Mouse (Mus musculus): ENCODE data around the gene Ocel1. TPM values are rescaled to one million over a fixed set of nuclear protein-coding genes. Genes with fewer than 3 reads are reported as not detected.

Ocel1 gene
- polyA plus RNA-seq, 1 experiment from 2014 or later: 4.8 TPM

DNA sequence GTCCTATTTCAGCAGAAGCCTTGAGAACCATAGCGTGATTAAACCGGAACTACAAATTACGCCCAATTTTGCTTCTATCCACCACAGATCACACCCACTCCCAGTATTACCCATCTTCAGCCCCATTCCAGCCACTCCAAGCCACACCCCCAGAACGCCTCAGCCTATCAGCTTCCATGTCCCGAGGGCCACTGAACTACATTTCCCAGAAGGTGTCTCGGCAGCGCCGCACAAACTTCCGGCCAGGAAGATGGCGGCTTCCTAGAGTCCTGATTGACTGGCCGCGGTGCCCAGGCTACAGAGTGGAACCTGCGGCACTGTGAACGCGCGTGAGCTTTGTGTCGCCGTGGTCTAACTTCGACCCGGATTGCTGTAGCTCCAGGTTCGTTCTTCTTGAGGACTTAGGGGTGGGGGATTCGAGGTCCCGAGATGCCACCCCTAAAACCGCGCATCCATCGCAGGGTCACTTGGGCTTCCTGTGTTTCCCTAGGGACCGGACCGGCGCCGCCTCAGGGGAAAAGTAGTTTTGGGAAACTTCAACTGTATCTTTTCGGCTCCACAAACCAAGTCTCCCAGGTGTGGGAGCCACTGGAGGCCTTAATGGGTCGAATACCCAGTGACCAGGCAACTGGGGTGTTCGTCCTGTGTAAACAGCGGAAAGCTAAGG lies 25.7 kb downstream of the Ocel1 start, which contains the start of gene Babam1:
Gene Babam1 (plus strand): TSS at position 223 of the 667 bp plus-strand sequence.
- Histone ChIP-seq H3K27me3 (ENCODE audit: control insufficient read depth, insufficient read depth, low read length) (no peaks in the 10 kb centered on the region), H3K4me3 (replicated peaks; ENCODE audit: low read length) (peak within 1 kb of the TSS; percentile 68), H3K4me1 (replicated peaks; ENCODE audit: control insufficient read depth, insufficient read depth, low read length) (peaks cover 11% of the 10 kb centered on the region; the same call in 1 of the 2 replicates), H3K9ac (peak within 1 kb of the TSS; percentile 69), H3K4me2 (replicated peaks) (peak within 1 kb of the TSS; percentile 81), H3K36me3 (replicated peaks; ENCODE audit: control insufficient read depth, insufficient read depth) (peaks cover 16% of the 10 kb centered on the region), H3K9me3 (ENCODE audit: control insufficient read depth, low read length) (no peaks in the 10 kb centered on the region), H3K27ac (peak within 1 kb of the TSS; percentile 58)
- peak; percentile 92 for DNase-seq (ENCODE audit: low spot score)
- 1% methylated on average over 34 of the region's 34 CpGs for WGBS
- ATAC-seq (ENCODE audit: low FRiP score): peak; percentile 98

DNA sequence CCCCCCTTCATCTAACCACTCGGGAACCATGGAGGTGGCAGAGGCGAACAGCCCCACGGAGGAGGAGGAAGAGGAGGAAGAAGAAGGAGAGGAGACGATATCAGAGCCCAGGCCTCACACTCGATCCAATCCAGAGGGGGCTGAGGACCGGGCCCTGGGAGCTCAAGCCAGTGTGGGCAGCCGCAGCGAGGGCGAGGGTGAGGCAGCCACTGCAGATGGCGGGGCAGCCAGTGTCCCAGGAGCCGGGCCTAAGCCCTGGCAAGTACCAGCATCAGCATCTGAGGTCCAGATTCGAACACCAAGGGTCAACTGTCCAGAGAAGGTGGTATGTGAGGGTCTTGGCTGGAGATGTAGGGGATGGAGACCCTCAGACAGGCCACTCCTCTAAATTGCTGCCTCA lies 26.6 kb downstream of the Ocel1 start:
- ATAC-seq (ENCODE audit: low FRiP score) (no peak), DNase-seq (ENCODE audit: low spot score) (no peak)
- H3K9ac ChIP-seq: 0 out of 2 replicates have a peak overlapping the region, but pooled peaks have one; percentile 69
- H3K4me2 ChIP-seq (replicated peaks): peak overlapping the region; percentile 81
- H3K4me3 ChIP-seq (replicated peaks; ENCODE audit: low read length): peak overlapping the region; percentile 68; the same call in 1 of the 2 replicates
- H3K4me1 ChIP-seq (replicated peaks; ENCODE audit: control insufficient read depth, insufficient read depth, low read length): peaks cover 11% of the 10 kb centered on the region; the same call in 1 of the 2 replicates
- H3K27me3 ChIP-seq (ENCODE audit: control insufficient read depth, insufficient read depth, low read length): no peaks in the 10 kb centered on the region
- WGBS: 83% methylated on average over 12 of the region's 12 CpGs
- H3K36me3 ChIP-seq (replicated peaks; ENCODE audit: control insufficient read depth, insufficient read depth): peaks cover 16% of the 10 kb centered on the region
- H3K9me3 ChIP-seq (ENCODE audit: control insufficient read depth, low read length): no peaks in the 10 kb centered on the region
- no peak overlapping the region for H3K27ac ChIP-seq

DNA sequence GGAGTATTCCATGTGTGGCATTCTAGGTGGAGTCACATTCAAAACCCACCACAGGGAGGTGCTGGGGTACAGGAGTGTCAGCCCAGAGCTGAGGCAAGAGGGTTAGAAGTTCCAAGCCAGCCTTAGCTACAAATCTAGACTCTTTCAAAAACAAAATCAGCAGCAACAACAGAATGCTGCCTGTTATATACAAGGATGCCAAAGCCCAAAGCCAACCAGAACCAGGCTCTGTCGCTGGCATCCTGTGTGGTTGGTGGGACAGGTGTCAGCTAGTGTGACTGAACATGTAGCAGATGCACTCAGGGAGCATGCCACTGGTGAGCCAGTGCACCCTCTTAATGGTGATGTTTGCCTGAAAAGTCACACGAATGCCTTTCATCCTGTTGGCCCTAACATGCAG lies 29.7 kb downstream of the Ocel1 start:
- H3K4me2 ChIP-seq (replicated peaks): no peak overlapping the region
- WGBS: 96% methylated on average over 2 of the region's 2 CpGs
- no peak overlapping the region for H3K9ac ChIP-seq
- H3K27me3 ChIP-seq (ENCODE audit: control insufficient read depth, insufficient read depth, low read length): no peaks in the 10 kb centered on the region
- ATAC-seq (ENCODE audit: low FRiP score) (no peak), DNase-seq (ENCODE audit: low spot score) (no peak)
- H3K36me3 ChIP-seq (replicated peaks; ENCODE audit: control insufficient read depth, insufficient read depth): peaks cover 16% of the 10 kb centered on the region
- no peaks in the 10 kb centered on the region for H3K9me3 ChIP-seq (ENCODE audit: control insufficient read depth, low read length)
- H3K4me1 ChIP-seq (replicated peaks; ENCODE audit: control insufficient read depth, insufficient read depth, low read length): peaks cover 15% of the 10 kb centered on the region; the same call in 1 of the 2 replicates
- H3K4me3 ChIP-seq (replicated peaks; ENCODE audit: low read length): no peak overlapping the region
- H3K27ac ChIP-seq: no peak overlapping the region

DNA sequence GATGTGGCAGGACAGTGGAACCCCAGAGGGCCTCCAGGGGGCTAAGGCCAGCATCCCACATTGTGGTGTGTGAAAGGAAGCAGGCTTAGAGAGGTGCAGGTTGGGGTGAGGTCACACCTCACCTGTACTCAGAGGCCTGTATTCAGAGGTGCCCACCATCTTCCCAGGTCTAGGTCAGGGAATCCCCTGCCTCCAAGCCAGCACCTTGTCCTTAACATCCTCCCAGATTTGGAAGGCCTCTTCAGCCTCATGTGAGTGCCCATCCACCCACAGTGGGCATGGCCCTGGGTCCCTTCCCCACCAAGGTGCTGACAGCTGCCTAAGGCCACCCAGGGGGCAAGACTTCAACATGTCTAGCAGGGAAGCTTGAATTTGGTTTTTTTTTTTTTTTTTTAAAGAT lies 30.4 kb downstream of the Ocel1 start:
- Histone ChIP-seq H3K4me1 (replicated peaks; ENCODE audit: control insufficient read depth, insufficient read depth, low read length) (peaks cover 15% of the 10 kb centered on the region; the same call in 1 of the 2 replicates), H3K27ac (no peak overlapping the region), H3K27me3 (ENCODE audit: control insufficient read depth, insufficient read depth, low read length) (no peaks in the 10 kb centered on the region), H3K9ac (no peak overlapping the region), H3K4me3 (replicated peaks; ENCODE audit: low read length) (no peak overlapping the region), H3K4me2 (replicated peaks) (no peak overlapping the region), H3K36me3 (replicated peaks; ENCODE audit: control insufficient read depth, insufficient read depth) (peaks cover 16% of the 10 kb centered on the region), H3K9me3 (ENCODE audit: control insufficient read depth, low read length) (no peaks in the 10 kb centered on the region)
- no peak for ATAC-seq (ENCODE audit: low FRiP score)
- no peak for DNase-seq (ENCODE audit: low spot score)

DNA sequence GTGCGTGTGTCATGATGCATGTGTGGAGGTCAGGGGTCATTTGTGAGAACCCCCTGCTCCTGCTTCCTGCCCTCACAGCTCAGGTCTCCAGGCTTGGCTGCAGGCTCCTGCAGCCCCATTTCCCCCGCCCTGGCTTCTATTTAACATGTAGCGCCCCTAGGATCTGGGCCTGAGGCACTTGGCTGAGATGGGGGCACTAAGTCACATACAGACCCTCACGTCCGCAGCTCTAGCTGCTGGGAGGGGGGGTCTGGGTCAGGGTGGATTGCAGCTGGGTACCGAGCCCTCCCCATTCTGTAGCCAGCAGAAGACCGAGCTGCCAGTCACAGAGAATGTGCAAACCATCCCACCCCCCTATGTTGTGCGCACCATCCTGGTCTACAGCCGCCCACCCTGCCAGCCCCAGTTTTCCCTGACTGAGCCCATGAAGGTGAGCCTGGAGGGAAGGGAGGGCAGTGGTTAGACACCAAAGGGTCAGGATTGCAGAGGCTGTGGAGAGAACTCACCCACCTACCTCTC lies 31.4 kb downstream of the Ocel1 start:
- Histone ChIP-seq H3K9me3 (ENCODE audit: control insufficient read depth, low read length) (no peaks in the 10 kb centered on the region), H3K4me2 (replicated peaks) (no peak overlapping the region), H3K36me3 (replicated peaks; ENCODE audit: control insufficient read depth, insufficient read depth) (peaks cover 16% of the 10 kb centered on the region), H3K4me1 (replicated peaks; ENCODE audit: control insufficient read depth, insufficient read depth, low read length) (peaks cover 16% of the 10 kb centered on the region; the same call in 1 of the 2 replicates), H3K27ac (no peak overlapping the region), H3K4me3 (replicated peaks; ENCODE audit: low read length) (no peak overlapping the region), H3K9ac (no peak overlapping the region), H3K27me3 (ENCODE audit: control insufficient read depth, insufficient read depth, low read length) (no peaks in the 10 kb centered on the region)
- no peak for ATAC-seq (ENCODE audit: low FRiP score)
- 87% methylated on average over 9 of the region's 9 CpGs for WGBS
- no peak for DNase-seq (ENCODE audit: low spot score)

DNA sequence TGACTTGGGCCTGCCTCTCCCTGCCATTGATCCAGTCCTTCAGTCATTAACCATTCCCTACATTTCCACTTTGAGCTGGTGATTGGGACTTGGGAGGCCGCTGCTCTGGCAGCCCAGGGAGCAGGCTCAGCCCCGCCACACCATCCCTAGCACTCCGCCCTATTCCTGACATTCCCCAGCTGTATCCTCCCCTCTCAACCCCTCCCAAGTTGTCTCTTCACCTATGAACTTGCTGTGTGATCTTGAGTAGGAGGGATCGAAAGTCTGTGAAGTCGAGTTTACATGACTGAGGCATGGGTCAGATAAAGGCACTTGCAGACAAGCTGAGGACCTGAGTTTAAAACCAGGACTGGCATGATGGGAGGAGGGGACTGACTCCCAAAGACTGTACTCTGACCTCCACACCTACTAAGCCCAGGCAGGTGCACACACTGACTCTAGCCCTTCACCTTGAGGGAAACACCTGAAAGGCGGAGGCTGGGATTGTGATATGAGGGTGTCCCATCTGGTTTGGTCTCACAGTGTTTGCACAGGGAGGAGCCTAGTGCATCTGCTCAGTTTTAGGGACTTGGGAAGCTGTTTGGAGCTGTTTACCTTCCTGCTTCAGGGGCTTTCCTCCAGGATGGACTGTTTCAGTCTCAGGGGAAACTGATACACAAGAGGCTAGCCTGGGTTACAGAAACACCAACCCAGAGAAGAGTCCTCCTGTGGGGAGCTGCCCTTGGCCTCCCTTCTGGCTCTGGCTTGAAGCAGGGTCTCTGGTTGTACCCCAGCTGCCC lies 32.2 kb downstream of the Ocel1 start:
- H3K36me3 ChIP-seq (replicated peaks; ENCODE audit: control insufficient read depth, insufficient read depth): peaks cover 15% of the 10 kb centered on the region
- H3K4me2 ChIP-seq (replicated peaks): no peak overlapping the region
- ATAC-seq (ENCODE audit: low FRiP score) (no peak), DNase-seq (ENCODE audit: low spot score) (no peak)
- no peaks in the 10 kb centered on the region for H3K9me3 ChIP-seq (ENCODE audit: control insufficient read depth, low read length)
- WGBS: 91% methylated on average over 6 of the region's 6 CpGs
- no peak overlapping the region for H3K27ac ChIP-seq
- H3K4me3 ChIP-seq (replicated peaks; ENCODE audit: low read length): no peak overlapping the region
- H3K9ac ChIP-seq: no peak overlapping the region
- peaks cover 13% of the 10 kb centered on the region; the same call in 1 of the 2 replicates for H3K4me1 ChIP-seq (replicated peaks; ENCODE audit: control insufficient read depth, insufficient read depth, low read length)
- H3K27me3 ChIP-seq (ENCODE audit: control insufficient read depth, insufficient read depth, low read length): no peaks in the 10 kb centered on the region

DNA sequence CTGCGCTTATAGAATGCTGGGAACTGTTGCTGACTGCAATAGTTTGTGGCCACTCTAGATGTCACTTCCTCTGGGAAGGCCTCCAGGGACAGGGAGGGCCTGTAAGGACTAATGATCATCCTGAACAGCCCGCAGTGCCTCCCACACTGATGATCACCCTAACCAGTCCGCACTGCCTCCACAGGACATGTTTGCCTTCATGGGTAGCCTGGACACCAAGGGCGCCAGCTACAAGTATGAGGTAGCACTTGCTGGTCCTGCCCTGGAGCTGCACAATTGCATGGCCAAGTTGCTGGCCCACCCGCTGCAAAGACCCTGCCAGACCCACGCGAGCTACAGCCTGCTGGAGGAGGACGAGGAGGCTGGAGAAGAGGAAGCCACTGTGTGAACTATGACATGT lies 32.9 kb downstream of the Ocel1 start:
- 94% methylated on average over 8 of the region's 8 CpGs for WGBS
- H3K4me2 ChIP-seq (replicated peaks): no peak overlapping the region
- DNase-seq (ENCODE audit: low spot score) (no peak), ATAC-seq (ENCODE audit: low FRiP score) (no peak)
- no peak overlapping the region for H3K4me3 ChIP-seq (replicated peaks; ENCODE audit: low read length)
- H3K9me3 ChIP-seq (ENCODE audit: control insufficient read depth, low read length): no peaks in the 10 kb centered on the region
- H3K4me1 ChIP-seq (replicated peaks; ENCODE audit: control insufficient read depth, insufficient read depth, low read length): peaks cover 13% of the 10 kb centered on the region; the same call in 1 of the 2 replicates
- H3K9ac ChIP-seq: no peak overlapping the region
- H3K27me3 ChIP-seq (ENCODE audit: control insufficient read depth, insufficient read depth, low read length): no peaks in the 10 kb centered on the region
- H3K27ac ChIP-seq: no peak overlapping the region
- peaks cover 8% of the 10 kb centered on the region for H3K36me3 ChIP-seq (replicated peaks; ENCODE audit: control insufficient read depth, insufficient read depth)

DNA sequence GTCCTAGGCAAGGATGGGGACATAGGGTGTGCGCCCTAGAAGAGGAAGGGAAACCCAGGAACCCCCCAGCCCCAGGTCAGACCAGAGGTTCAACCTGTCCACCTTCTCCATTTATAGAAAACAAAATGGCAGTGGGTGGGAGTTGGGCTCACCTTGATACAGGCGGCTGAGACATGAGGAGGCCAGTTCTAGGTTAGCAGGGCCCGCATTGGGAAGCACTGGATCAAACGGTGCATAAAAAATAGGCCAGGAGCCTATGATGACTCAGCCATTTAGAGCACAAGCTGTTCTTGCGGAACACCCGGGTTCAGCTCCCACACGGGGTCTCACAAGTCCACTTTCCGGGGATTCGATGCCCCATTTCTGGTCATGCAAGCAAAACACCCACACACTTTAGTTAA lies 33.9 kb downstream of the Ocel1 start:
- H3K9ac ChIP-seq: no peak overlapping the region
- DNase-seq (ENCODE audit: low spot score) (no peak), ATAC-seq (ENCODE audit: low FRiP score) (no peak)
- H3K4me2 ChIP-seq (replicated peaks): no peak overlapping the region; the same call in 1 of the 2 replicates
- no peak overlapping the region for H3K4me3 ChIP-seq (replicated peaks; ENCODE audit: low read length)
- no peaks in the 10 kb centered on the region for H3K36me3 ChIP-seq (replicated peaks; ENCODE audit: control insufficient read depth, insufficient read depth)
- H3K27me3 ChIP-seq (ENCODE audit: control insufficient read depth, insufficient read depth, low read length): no peaks in the 10 kb centered on the region
- H3K9me3 ChIP-seq (ENCODE audit: control insufficient read depth, low read length): no peaks in the 10 kb centered on the region
- H3K27ac ChIP-seq: no peak overlapping the region
- H3K4me1 ChIP-seq (replicated peaks; ENCODE audit: control insufficient read depth, insufficient read depth, low read length): peaks cover 13% of the 10 kb centered on the region; the same call in 1 of the 2 replicates
- 89% methylated on average over 9 of the region's 9 CpGs for WGBS

DNA sequence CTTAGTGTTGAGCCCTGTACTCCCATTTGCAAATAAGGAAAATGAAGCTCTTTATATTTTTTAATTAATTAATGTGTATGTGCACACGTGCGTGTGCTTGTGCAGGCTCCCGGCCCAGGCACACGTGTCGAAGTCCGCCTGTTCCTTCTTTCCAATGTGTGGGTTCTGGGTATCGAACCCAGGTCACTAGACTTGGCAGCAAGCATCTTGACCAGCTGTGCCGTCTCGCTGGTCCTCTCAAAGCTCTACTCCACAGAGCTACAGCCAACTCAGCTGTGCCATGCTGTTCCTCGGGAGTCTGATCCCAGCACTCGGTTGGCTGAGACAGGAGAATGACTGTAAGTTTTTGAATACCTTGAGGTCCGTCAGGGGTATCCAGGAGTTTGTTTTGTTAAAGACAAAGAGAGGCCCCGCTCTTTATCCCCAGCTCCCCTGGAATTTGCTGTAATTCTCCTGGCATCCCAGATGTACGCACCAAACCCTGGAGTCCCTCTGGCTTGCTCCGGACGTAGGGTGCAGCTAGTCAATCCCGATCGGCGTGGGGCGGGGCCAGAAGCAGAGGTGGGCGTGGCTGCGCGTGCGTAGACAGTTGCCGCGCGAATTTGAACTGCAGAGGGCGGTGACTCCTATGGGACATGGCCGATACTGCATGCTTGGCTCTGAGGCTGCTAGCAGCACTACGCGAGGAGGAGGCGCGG lies 34.5 kb downstream of the Ocel1 start, which contains the start of gene Ankle1:
Gene Ankle1 (plus strand): TSS at position 610 of the 698 bp plus-strand sequence.
- ATAC-seq (ENCODE audit: low FRiP score) (peak; percentile 89), DNase-seq (ENCODE audit: low spot score) (peak; percentile 95)
- no peaks in the 10 kb centered on the region for H3K36me3 ChIP-seq (replicated peaks; ENCODE audit: control insufficient read depth, insufficient read depth)
- peak within 1 kb of the TSS; percentile 43 for H3K9ac ChIP-seq
- 17% methylated on average over 33 of the region's 33 CpGs for WGBS
- no peaks in the 10 kb centered on the region for H3K9me3 ChIP-seq (ENCODE audit: control insufficient read depth, low read length)
- peak within 1 kb of the TSS; percentile 65 for H3K4me2 ChIP-seq (replicated peaks)
- peak within 1 kb of the TSS; percentile 33 for H3K4me3 ChIP-seq (replicated peaks; ENCODE audit: low read length)
- no peaks in the 10 kb centered on the region for H3K27me3 ChIP-seq (ENCODE audit: control insufficient read depth, insufficient read depth, low read length)
- peaks cover 13% of the 10 kb centered on the region; the same call in 1 of the 2 replicates for H3K4me1 ChIP-seq (replicated peaks; ENCODE audit: control insufficient read depth, insufficient read depth, low read length)
- H3K27ac ChIP-seq: no peak within 1 kb of the TSS

All from hindbrain, embryonic 14.5 days (tissue).